Mouse (Mus musculus) kidney, embryonic 16.5 days (tissue): Measurements from ENCODE around the gene Dctpp1. TPM values are rescaled to one million over a fixed set of nuclear protein-coding genes. Genes with fewer than 3 reads are reported as not detected.

Experiments
- ATAC-seq: fragments of 200-750 bp; cut with Nextera tagmentation; 2 replicates; pipeline ENCODE4 v1.8.0; 2017; ENCODE audit warnings: moderate TSS enrichment; ENCODE audit not compliant: low FRiP score, low TSS enrichment
- H3K27ac ChIP-seq: fragments of 300-500 bp; sonication (generic); 2 replicates; pipeline ENCODE4 v1.5.1; 2014; ENCODE audit warnings: low read length
- H3K27me3 ChIP-seq: fragments of 300-500 bp; sonication (generic); 2 replicates; pipeline ENCODE4 v1.6.1; 2014; ENCODE audit warnings: low read length, control low read depth, mixed read lengths; ENCODE audit not compliant: insufficient read depth
- H3K36me3 ChIP-seq: fragments of 300-500 bp; sonication (generic); 2 replicates; pipeline ENCODE4 v1.6.1; 2014; ENCODE audit warnings: low read length, control low read depth, mixed read lengths; ENCODE audit not compliant: insufficient read depth
- H3K4me1 ChIP-seq: fragments of 300-500 bp; sonication (generic); 2 replicates; pipeline ENCODE4 v1.6.1; 2014; ENCODE audit warnings: low read length, control low read depth, mixed read lengths; ENCODE audit not compliant: insufficient read depth
- H3K4me2 ChIP-seq: fragments of 300-500 bp; sonication (generic); replicated peaks from 2 replicates; pipeline ENCODE4 v1.6.1; 2014; ENCODE audit warnings: low read depth, low read length
- H3K4me3 ChIP-seq: fragments of 300-500 bp; sonication (generic); 2 replicates; pipeline ENCODE4 v1.5.1; 2014; ENCODE audit warnings: mild to moderate bottlenecking, low read length
- H3K9ac ChIP-seq: fragments of 300-500 bp; sonication (generic); replicated peaks from 2 replicates; pipeline ENCODE4 v1.6.1; 2014; ENCODE audit warnings: low read length
- H3K9me3 ChIP-seq: fragments of 300-500 bp; sonication (generic); 2 replicates; pipeline ENCODE4 v1.6.1; 2016; ENCODE audit warnings: low read length, control low read depth
- whole genome bisulfite sequencing: fragments of 180-500 bp; shearing (Covaris S2); extraction: QIAGEN DNeasy Blood & Tissue Kit; methylation state at CpG from one replicate; pipeline ENCODE4 v1.1.7; 2014; 5-methylcytosine and 5-hydroxymethylcytosine counted together
- polyA plus RNA-seq: library from polyadenylated mRNA; unstranded; fragments of >200 nt; fragmentation: Nextera tagmentation; extraction: Ambion mirVana; gene quantifications from 2 replicates; pipeline ENCODE4 v1.2.1, GENCODE M21; 2015

Gene Dctpp1
- polyA plus RNA-seq, 1 experiment from 2014 or later, result 200 TPM

DNA sequence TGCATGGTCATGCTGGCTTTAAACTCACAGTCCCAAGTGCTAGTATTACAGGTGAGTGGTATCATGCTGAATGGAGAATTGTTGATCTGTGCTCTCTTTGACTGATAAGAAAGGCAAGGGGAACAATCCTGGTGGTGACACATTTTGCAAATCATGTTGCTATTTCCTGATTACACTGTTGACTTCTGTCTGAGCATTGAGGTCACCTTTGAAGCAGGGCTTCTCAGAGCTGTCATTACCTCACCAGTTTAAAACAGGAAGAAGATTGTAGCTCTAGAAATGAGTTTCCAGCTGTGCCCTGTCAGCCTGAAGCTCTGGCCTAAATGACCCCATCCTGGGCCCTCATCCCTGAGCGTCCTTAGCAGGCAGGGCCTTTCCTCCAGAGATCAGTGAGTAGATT lies 27.4 kb upstream of the Dctpp1 start:
- H3K4me2 ChIP-seq, result no peak overlapping the region
- no peak overlapping the region for H3K9ac ChIP-seq
- no peaks in the 10 kb centered on the region for H3K27me3 ChIP-seq
- H3K36me3 ChIP-seq, result no peaks in the 10 kb centered on the region
- H3K4me1 ChIP-seq, result no peaks in the 10 kb centered on the region
- H3K4me3 ChIP-seq, result no peak overlapping the region
- no peak for ATAC-seq
- H3K27ac ChIP-seq, result no peak overlapping the region
- WGBS, result 82% methylated on average over 1 of the region's 1 CpGs
- peaks cover 11% of the 10 kb centered on the region for H3K9me3 ChIP-seq

GRCm38 (mm10) chr7:127285154-127285553 lies 24.6 kb upstream of the Dctpp1 start:
- Histone ChIP-seq H3K9ac (no peak overlapping the region), H3K27ac (no peak overlapping the region), H3K4me3 (no peak overlapping the region), H3K36me3 (no peaks in the 10 kb centered on the region), H3K4me2 (no peak overlapping the region), H3K9me3 (peaks cover 11% of the 10 kb centered on the region), H3K27me3 (no peaks in the 10 kb centered on the region), H3K4me1 (no peaks in the 10 kb centered on the region)
- 79% methylated on average over 5 of the region's 10 CpGs for WGBS
- ATAC-seq, result no peak

DNA sequence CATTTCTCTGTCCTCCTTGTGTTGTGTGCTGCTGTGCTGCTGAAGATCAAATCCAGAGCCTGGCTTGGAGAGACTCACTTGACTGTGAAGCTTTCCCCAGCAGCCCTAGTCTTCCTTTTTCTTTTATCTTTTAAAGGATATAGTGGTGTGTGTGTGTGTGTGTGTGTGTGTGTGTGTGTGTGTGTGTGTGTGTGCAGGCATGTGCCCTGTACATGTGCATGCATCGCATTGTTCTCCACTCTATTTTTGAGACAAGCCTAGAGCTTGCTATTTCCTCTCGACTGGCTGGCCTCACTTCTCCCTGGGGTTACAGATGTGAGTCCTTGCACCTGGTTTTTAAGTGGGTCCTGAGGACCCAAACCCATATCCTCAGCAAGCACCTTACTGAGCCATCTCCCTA lies 21.7 kb upstream of the Dctpp1 start:
- no peak overlapping the region for H3K4me3 ChIP-seq
- H3K9ac ChIP-seq, result no peak overlapping the region
- H3K9me3 ChIP-seq, result no peaks in the 10 kb centered on the region
- H3K36me3 ChIP-seq, result no peaks in the 10 kb centered on the region
- H3K4me1 ChIP-seq, result peaks cover 11% of the 10 kb centered on the region
- no peaks in the 10 kb centered on the region for H3K27me3 ChIP-seq
- no peak overlapping the region for H3K4me2 ChIP-seq
- WGBS, result 81% methylated on average over 2 of the region's 2 CpGs
- no peak for ATAC-seq
- no peak overlapping the region for H3K27ac ChIP-seq

GRCm38 (mm10) chr7:127281114-127281513 lies 20.6 kb upstream of the Dctpp1 start:
- peaks cover 22% of the 10 kb centered on the region for H3K4me1 ChIP-seq
- 57% methylated on average over 4 of the region's 4 CpGs for WGBS

GRCm38 (mm10) chr7:127280092-127280491 lies 19.6 kb upstream of the Dctpp1 start:
- Histone ChIP-seq H3K27ac (no peak overlapping the region), H3K9ac (no peak overlapping the region), H3K4me2 (no peak overlapping the region), H3K9me3 (no peaks in the 10 kb centered on the region), H3K36me3 (no peaks in the 10 kb centered on the region), H3K27me3 (no peaks in the 10 kb centered on the region), H3K4me1 (peaks cover 23% of the 10 kb centered on the region), H3K4me3 (no peak overlapping the region)
- ATAC-seq, result no peak
- WGBS, result 68% methylated on average over 3 of the region's 3 CpGs

More at GRCm38 (mm10) chr7:127281114-127281513, 20.6 kb upstream of the Dctpp1 start:
- no peak overlapping the region for H3K27ac ChIP-seq
- no peaks in the 10 kb centered on the region for H3K27me3 ChIP-seq
- no peak for ATAC-seq
- H3K9me3 ChIP-seq, result no peaks in the 10 kb centered on the region
- no peak overlapping the region for H3K4me3 ChIP-seq
- H3K36me3 ChIP-seq, result no peaks in the 10 kb centered on the region
- no peak overlapping the region for H3K4me2 ChIP-seq
- H3K9ac ChIP-seq, result no peak overlapping the region

GRCm38 (mm10) chr7:127278311-127278710 lies 17.8 kb upstream of the Dctpp1 start:
- 18% methylated on average over 8 of the region's 8 CpGs for WGBS
- Histone ChIP-seq H3K4me1 (peaks cover 28% of the 10 kb centered on the region), H3K36me3 (no peaks in the 10 kb centered on the region), H3K27ac (peak overlapping the region; percentile 85), H3K4me3 (no peak overlapping the region), H3K9me3 (no peaks in the 10 kb centered on the region), H3K4me2 (no peak overlapping the region), H3K27me3 (no peaks in the 10 kb centered on the region), H3K9ac (no peak overlapping the region)
- 0 out of 2 replicates have a peak, but pooled peaks have one; percentile 23 for ATAC-seq

- H3K4me2 ChIP-seq, result no peak overlapping the region
- H3K9me3 ChIP-seq, result peaks cover 2% of the 10 kb centered on the region; the same call in 1 of the 2 replicates
- WGBS, result 21% methylated on average over 5 of the region's 5 CpGs
- 0 out of 2 replicates have a peak overlapping the region, but pooled peaks have one; percentile 12 for H3K9ac ChIP-seq
- peaks cover 11% of the 10 kb centered on the region for H3K36me3 ChIP-seq
- peaks cover 39% of the 10 kb centered on the region for H3K4me1 ChIP-seq
- no peak overlapping the region for H3K4me3 ChIP-seq
- peak overlapping the region; percentile 85 for H3K27ac ChIP-seq
- H3K27me3 ChIP-seq, result no peaks in the 10 kb centered on the region
- ATAC-seq, result peak; percentile 20; the same call in 1 of the 2 replicates
These were observed 16.0 kb upstream of the Dctpp1 start for GRCm38 (mm10) chr7:127276519-127276961.

DNA sequence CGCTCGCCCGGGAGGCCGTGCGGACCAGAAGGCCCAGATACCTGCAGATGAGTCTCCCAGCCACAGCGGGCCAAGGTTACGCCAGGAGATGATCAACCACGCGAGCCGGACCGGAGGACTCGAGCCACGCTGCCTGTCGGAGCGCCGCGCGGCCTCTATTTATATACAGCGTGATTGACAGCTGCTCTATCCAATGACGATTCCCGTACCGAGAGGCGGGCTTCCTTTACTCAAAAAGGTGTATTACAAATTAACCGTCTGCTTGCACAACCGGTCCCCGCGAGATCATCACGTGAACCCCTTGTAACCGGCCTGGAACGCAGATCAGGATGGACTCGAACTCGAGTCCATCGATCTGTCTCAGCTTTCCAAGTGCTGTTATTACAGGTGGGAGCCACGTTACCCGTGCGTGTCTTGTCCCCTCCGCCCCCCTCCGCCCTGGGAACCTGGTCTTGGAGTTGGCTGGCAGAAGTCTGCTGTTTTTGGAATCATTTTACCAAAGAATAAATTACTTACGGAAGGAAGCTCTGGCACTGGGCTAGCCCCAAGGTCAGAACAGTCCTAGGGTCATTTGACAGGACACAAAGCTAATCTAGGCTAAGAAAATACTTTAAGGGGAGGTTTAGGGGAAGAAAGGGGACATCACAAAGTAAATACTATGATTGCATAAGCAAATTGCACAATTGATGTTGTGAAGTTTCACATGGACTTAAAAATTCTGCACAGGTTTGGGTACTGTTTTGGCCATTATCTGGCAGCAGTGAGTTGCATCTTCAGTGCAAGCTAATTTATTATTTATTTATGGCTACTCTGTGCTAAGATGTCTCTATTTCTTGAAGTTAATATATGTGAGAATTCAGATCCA lies 13.6 kb upstream of the Dctpp1 start, which contains the start of gene Sephs2:
TSS of gene Sephs2 (minus strand) at position 131 of the 865 bp plus-strand sequence.
- peak; percentile 86 for ATAC-seq
- Histone ChIP-seq H3K27me3 (no peaks in the 10 kb centered on the region), H3K36me3 (peaks cover 31% of the 10 kb centered on the region), H3K27ac (peak within 1 kb of the TSS; percentile 92), H3K4me3 (peak within 1 kb of the TSS; percentile 93), H3K9ac (peak within 1 kb of the TSS; percentile 94), H3K4me1 (peaks cover 39% of the 10 kb centered on the region), H3K9me3 (peaks cover 2% of the 10 kb centered on the region; the same call in 1 of the 2 replicates), H3K4me2 (peak within 1 kb of the TSS; percentile 86)
- WGBS, result 1% methylated on average over 39 of the region's 39 CpGs

DNA sequence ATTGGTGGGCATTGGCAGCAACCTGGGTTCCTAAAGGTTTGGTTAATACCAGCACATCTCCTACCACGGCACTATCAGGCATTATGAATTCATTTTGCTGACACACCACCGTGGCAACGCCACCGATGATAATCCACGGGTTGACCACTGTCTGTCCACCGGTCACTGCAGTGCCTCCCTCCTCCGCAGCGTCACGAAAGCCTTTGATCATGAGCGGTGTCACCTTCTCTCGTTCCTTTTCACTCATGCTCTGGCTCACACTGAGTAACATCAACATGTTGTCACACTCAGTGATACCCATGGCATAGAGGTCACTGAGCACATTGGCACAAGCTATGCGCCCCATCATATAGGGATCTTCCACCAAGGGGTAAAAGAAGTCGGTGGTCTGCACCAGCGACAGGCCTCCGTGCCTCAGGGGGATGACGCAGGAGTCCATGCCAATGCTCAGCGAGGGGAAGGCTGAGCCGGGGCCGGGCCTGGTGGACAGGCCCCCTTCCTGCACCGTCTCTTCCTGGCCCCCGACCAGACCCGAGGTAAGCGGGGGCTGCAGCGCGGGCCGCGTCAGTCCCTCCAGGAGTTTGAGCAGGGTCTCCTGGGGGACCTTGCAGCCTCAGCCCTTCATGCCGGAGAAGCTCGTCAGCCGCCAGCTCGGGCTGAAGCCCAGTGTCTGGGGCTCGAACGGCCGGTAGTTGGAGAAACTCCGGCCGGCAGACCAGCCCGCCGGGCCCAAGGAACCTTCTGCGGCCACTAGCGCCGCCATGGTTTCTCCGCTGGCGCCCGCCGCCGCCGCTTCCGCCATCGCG lies 12.8 kb upstream of the Dctpp1 start:
- ATAC-seq, result peak; percentile 71
- Histone ChIP-seq H3K9ac (peak overlapping the region; percentile 94), H3K36me3 (peaks cover 38% of the 10 kb centered on the region), H3K27me3 (no peaks in the 10 kb centered on the region), H3K4me3 (peak overlapping the region; percentile 93), H3K4me2 (peak overlapping the region; percentile 86), H3K27ac (peak overlapping the region; percentile 92), H3K9me3 (peaks cover 6% of the 10 kb centered on the region), H3K4me1 (peaks cover 36% of the 10 kb centered on the region)
- WGBS, result 10% methylated on average over 49 of the region's 50 CpGs
